Mouse (Mus musculus) heart, postnatal 0 days (tissue): ENCODE results near the gene Cyp2b10. TPM values are rescaled to one million over a fixed set of nuclear protein-coding genes. Genes with fewer than 3 reads are reported as not detected.
A peak's percentile ranks its signal among the peaks of the same experiment; 100 is the strongest.

Experiments
- ATAC-seq: fragments of 200-750 bp; cut with Nextera tagmentation; 2 replicates; pipeline ENCODE4 v1.8.0; 2017; ENCODE audit warnings: low read depth, moderate number of reproducible peaks, moderate library complexity; ENCODE audit not compliant: insufficient read depth
- DNase-seq: peaks from one replicate; pipeline ENCODE4 v3.0.0-alpha.2; 2016; ENCODE audit warnings: low spot score
- H3K27ac ChIP-seq: fragments of 300-500 bp; sonication (generic); 2 replicates; pipeline ENCODE4 v1.5.1; 2014; ENCODE audit warnings: low read depth, mild to moderate bottlenecking
- H3K27me3 ChIP-seq: fragments of 300-500 bp; sonication (generic); 2 replicates; pipeline ENCODE4 v1.6.1; 2014; ENCODE audit warnings: low read length, mixed read lengths; ENCODE audit not compliant: control insufficient read depth, insufficient read depth
- H3K36me3 ChIP-seq: fragments of 300-500 bp; sonication (generic); replicated peaks from 2 replicates; pipeline ENCODE4 v1.6.1; 2014; ENCODE audit warnings: low read length, mixed read lengths; ENCODE audit not compliant: control insufficient read depth, insufficient read depth
- H3K4me1 ChIP-seq: fragments of 300-500 bp; sonication (generic); 2 replicates; pipeline ENCODE4 v1.6.1; 2014; ENCODE audit warnings: antibody characterized with exemption; ENCODE audit not compliant: control insufficient read depth, insufficient read depth
- H3K4me2 ChIP-seq: fragments of 300-500 bp; sonication (generic); 2 replicates; pipeline ENCODE4 v1.6.1; 2014; ENCODE audit warnings: low read depth, mild to moderate bottlenecking, low read length, moderate library complexity
- H3K4me3 ChIP-seq: fragments of 300-500 bp; sonication (generic); 2 replicates; pipeline ENCODE4 v1.5.1; 2014; ENCODE audit warnings: low read depth, low read length
- H3K9ac ChIP-seq: fragments of 300-500 bp; sonication (generic); replicated peaks from 2 replicates; pipeline ENCODE4 v1.6.1; 2014; ENCODE audit warnings: low read depth, low read length, mixed read lengths
- H3K9me3 ChIP-seq: fragments of 300-500 bp; sonication (generic); replicated peaks from 2 replicates; pipeline ENCODE4 v1.6.1; 2016; ENCODE audit warnings: low read length; ENCODE audit not compliant: control insufficient read depth
- CTCF ChIP-seq: IDR thresholded peaks from 2 replicates; pipeline ENCODE4 v1.5.1; 2016; ENCODE audit warnings: antibody characterized with exemption, control low read depth, low read depth
- EP300 ChIP-seq: IDR thresholded peaks from 2 replicates; pipeline ENCODE4 v1.6.1; 2016; ENCODE audit warnings: antibody characterized with exemption, low read depth
- WGBS: fragments of 180-500 bp; shearing (Covaris S2); extraction: QIAGEN DNeasy Blood & Tissue Kit; methylation state at CpG from one replicate; pipeline ENCODE4 v1.1.7; 2014; 5-methylcytosine and 5-hydroxymethylcytosine counted together
- polyA plus RNA-seq: library from polyadenylated mRNA; unstranded; fragments of >200 nt; fragmentation: Nextera tagmentation; extraction: Ambion mirVana; gene quantifications from 2 replicates; pipeline ENCODE4 v1.2.1, GENCODE M21; 2015
- total RNA-seq: library from RNA; depleted of rRNA; stranded (reverse); fragments of >200 nt; gene quantifications from 2 replicates; pipeline ENCODE4 v1.2.3, GENCODE M21; 2014; ENCODE audit warnings: low replicate concordance

Gene Cyp2b10
- total and polyA plus RNA-seq, 2 experiments from 2014 or later, result 0.08 TPM; not detected in 1

DNA sequence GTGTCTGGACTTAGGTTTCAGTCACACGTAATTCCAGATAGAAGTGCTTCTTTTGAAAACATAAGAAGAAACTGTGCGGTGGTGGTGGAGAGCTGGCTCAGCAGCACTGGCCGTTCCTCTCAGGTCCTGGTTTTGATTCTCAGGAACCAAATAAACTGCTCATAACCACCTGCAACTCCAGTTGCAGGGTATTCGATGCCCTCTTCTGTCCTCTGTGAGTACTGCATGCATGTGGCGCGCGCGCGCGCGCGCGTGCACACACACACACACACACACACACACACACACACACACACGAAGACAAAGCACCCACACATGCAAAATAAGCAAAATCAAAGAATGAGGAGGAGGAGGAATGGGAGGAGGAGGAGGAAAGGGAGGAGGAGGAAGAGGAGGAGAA, 5.7 kb downstream of the Cyp2b10 start:
- Histone ChIP-seq H3K4me2 (no peak overlapping the region), H3K9me3 (no peaks in the 10 kb centered on the region), H3K4me1 (no peaks in the 10 kb centered on the region), H3K9ac (no peak overlapping the region), H3K36me3 (no peaks in the 10 kb centered on the region), H3K27ac (no peak overlapping the region), H3K4me3 (no peak overlapping the region), H3K27me3 (no peaks in the 10 kb centered on the region)
- no peak for ATAC-seq
- WGBS, result 36% methylated on average over 14 of the region's 14 CpGs
- TF ChIP-seq EP300, result no peak
- 0 out of 2 replicates have a peak, but pooled peaks have one; percentile 5 for TF ChIP-seq CTCF
- DNase-seq, result no peak

DNA sequence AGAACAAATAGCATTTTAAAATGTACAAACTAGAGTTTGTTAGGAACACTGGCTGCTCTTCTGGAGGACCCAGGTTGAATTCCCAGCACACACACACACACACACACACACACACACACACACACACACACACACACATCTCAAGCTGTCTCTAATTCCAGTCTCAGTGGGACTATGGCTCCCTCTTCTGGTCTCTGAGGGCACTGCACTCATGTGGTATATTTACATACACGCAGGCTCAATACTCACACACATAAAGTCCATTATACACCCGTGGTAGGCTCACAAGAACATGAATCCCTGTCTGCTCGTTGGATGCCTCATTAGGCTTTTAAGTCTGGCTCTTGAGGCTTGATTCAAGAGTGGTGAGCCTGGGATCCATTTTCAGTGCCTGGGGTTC, 6.6 kb downstream of the Cyp2b10 start:
- no peaks in the 10 kb centered on the region for H3K9me3 ChIP-seq
- DNase-seq (no peak), ATAC-seq (no peak)
- TF ChIP-seq CTCF (peak; percentile 33), EP300 (no peak)
- no peaks in the 10 kb centered on the region for H3K4me1 ChIP-seq
- 39% methylated on average over 3 of the region's 3 CpGs for WGBS
- no peak overlapping the region for H3K9ac ChIP-seq
- H3K36me3 ChIP-seq, result no peaks in the 10 kb centered on the region
- no peak overlapping the region for H3K4me3 ChIP-seq
- H3K4me2 ChIP-seq, result no peak overlapping the region
- H3K27me3 ChIP-seq, result no peaks in the 10 kb centered on the region
- no peak overlapping the region for H3K27ac ChIP-seq

DNA sequence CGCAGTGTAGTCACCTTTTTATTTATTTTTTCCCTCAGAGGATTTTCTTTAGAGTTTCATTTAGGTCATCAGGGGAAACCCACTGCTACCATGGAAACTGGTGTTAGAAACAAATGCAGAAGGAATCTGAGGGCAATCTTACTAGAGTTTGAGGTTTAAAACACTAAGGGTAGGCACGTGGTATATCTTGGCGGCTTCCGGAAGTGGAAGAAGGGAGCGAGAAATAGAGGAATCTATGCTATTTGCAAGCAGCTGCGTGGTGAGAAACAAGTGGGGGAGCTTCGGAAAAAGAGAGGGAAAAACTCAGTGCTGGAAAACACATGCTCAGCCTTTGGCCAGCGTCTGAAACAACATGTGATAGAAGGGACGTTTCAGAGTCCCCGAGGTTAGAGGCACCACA, 7.1 kb downstream of the Cyp2b10 start:
- Histone ChIP-seq H3K9ac (no peak overlapping the region), H3K36me3 (no peaks in the 10 kb centered on the region), H3K4me2 (no peak overlapping the region), H3K9me3 (no peaks in the 10 kb centered on the region), H3K27ac (no peak overlapping the region), H3K4me3 (no peak overlapping the region), H3K27me3 (no peaks in the 10 kb centered on the region), H3K4me1 (no peaks in the 10 kb centered on the region)
- WGBS, result 59% methylated on average over 10 of the region's 10 CpGs
- ATAC-seq (no peak), DNase-seq (no peak)
- no peak for TF ChIP-seq EP300
- TF ChIP-seq CTCF, result no peak

DNA sequence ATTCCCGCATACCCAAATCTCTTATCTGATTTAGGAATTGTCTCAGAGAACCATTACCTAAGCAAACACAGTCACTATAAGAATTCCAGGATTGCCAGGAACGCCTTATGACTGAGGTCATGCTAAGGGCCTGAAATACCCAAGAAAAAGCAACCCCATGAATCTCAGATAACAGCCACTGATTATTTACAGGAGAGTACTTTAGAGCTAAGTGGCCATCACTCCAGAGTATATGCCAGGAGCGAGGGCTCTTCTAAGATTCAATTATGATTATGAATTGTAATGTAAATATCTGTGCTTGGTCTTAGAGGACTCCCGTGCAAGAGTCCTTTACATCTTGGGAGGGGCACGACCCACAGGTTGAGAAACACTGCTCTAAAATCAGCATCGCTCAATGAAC, 10.0 kb downstream of the Cyp2b10 start:
- H3K27ac ChIP-seq, result no peak overlapping the region
- no peak for ATAC-seq
- DNase-seq, result no peak
- no peak overlapping the region for H3K4me3 ChIP-seq
- no peaks in the 10 kb centered on the region for H3K36me3 ChIP-seq
- 0 out of 2 replicates have a peak, but pooled peaks cover 3% of the 10 kb centered on the region for H3K9me3 ChIP-seq
- no peak overlapping the region for H3K9ac ChIP-seq
- no peak overlapping the region for H3K4me2 ChIP-seq
- H3K27me3 ChIP-seq, result no peaks in the 10 kb centered on the region
- no peaks in the 10 kb centered on the region for H3K4me1 ChIP-seq
- WGBS, result 49% methylated on average over 6 of the region's 6 CpGs
- no peak for TF ChIP-seq CTCF
- no peak for TF ChIP-seq EP300

DNA sequence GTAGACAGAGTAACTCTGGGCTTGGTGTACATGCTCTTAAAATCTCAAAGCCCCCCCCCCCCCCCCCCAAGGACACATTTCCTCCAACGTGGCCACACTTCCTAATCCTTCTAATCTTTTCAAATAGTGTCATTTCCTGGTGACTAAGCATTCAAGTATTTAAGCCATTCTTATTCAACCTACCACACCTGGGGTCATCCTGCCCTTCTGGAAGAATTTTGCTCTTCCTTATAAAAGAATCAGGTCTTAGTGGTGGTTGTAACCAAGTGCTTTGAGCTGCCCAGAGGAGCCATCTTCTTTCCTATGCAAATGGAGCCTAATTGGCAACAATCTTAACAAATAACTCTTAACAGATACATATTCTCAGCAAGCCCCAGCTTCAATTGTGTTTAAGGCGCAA, 12.6 kb downstream of the Cyp2b10 start:
- no peak for ATAC-seq
- no peaks in the 10 kb centered on the region for H3K36me3 ChIP-seq
- H3K4me3 ChIP-seq, result no peak overlapping the region
- no peak overlapping the region for H3K9ac ChIP-seq
- H3K9me3 ChIP-seq, result 0 out of 2 replicates have a peak, but pooled peaks cover 3% of the 10 kb centered on the region
- no peaks in the 10 kb centered on the region for H3K27me3 ChIP-seq
- H3K27ac ChIP-seq, result no peak overlapping the region
- no peak overlapping the region for H3K4me2 ChIP-seq
- no peak for DNase-seq
- WGBS, result 56% methylated on average over 2 of the region's 2 CpGs
- TF ChIP-seq CTCF, result no peak
- no peaks in the 10 kb centered on the region for H3K4me1 ChIP-seq

DNA sequence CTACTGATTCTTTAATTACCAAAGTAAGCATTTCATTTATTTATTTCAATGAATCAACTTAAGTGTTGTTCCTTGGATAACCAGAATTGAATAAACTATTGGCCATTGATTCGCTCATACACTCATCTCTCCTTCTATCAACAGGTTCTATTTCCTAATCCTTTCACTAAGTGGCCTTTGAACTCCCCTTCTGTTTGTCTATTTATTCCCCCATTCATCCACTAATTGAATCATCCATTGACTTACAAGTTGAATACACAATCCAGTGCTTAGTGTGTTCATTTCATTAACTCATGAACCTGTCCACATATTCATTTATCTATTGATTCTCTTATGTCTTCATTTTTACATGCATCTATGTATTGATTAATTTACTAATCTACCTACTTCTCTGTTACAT, 18.7 kb downstream of the Cyp2b10 start:
- no peak overlapping the region for H3K4me3 ChIP-seq
- no peaks in the 10 kb centered on the region for H3K4me1 ChIP-seq
- DNase-seq, result no peak
- no peak overlapping the region for H3K9ac ChIP-seq
- ATAC-seq, result no peak
- H3K27me3 ChIP-seq, result no peaks in the 10 kb centered on the region
- H3K9me3 ChIP-seq, result no peaks in the 10 kb centered on the region
- H3K27ac ChIP-seq, result no peak overlapping the region
- no peaks in the 10 kb centered on the region for H3K36me3 ChIP-seq
- 41% methylated on average over 1 of the region's 1 CpGs for WGBS
- no peak overlapping the region for H3K4me2 ChIP-seq
- TF ChIP-seq CTCF (no peak), EP300 (no peak)
